Mouse (Mus musculus) embryo, embryonic 11 days (tissue): ENCODE measurements at regions not wholly inside any gene's neighbourhood (a gene's known extent, or its start where the extent isn't known, plus 50 kb on each side); places are given as distances from the start of the nearest gene placed in this dataset.

Experiments
- DNase-seq: peaks from one replicate; pipeline ENCODE4 v3.0.0-alpha.2; 2015

- no peak for DNase-seq
Observed at GRCm38 (mm10) chr3:53393945-53394344, 69.2 kb downstream of the Nhlrc3 start.

DNA sequence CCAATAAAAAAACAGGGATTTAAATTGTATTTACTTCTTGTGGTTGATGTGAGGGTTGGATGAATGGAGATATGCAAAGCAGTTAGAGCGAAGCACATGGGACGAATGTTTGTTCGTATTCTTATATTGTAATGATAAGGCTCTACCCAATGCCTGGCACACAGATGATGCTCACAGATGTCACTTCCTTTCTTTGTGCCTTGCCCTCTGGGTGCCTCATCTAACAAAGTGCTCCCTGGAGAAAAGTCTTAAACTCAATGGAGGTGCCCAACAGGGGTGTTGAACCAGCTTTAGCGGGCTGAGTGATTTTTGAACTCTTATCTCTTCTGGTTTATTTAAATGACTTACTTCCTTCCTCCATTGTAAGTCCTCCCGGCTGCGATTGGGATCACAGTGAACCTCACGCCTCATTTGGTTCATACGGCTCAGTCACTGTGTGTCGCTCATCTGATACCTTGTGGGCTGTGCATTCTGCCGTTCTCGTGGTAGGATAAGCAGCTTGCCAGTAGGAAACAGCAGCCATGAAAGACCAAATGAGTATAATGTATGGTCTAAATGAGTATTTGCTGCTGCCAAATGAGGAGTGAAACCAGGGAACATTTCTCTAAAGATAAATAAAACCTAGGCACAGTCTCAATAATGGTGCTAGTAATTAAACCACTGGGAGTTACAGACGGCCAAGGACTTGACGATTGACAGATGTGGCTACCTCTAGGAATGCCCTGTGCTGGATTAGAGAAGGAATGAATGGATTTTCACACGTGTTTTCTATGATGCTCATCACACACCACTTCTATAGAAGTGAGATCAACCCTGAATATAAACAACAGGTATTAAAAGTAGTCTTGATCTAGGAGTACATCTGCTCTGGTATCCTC, 81.2 kb downstream of the Nhlrc3 start:
- no peak for DNase-seq

- DNase-seq: no peak
Observed at GRCm38 (mm10) chr3:53379519-53380181, 83.5 kb downstream of the Nhlrc3 start.

DNA sequence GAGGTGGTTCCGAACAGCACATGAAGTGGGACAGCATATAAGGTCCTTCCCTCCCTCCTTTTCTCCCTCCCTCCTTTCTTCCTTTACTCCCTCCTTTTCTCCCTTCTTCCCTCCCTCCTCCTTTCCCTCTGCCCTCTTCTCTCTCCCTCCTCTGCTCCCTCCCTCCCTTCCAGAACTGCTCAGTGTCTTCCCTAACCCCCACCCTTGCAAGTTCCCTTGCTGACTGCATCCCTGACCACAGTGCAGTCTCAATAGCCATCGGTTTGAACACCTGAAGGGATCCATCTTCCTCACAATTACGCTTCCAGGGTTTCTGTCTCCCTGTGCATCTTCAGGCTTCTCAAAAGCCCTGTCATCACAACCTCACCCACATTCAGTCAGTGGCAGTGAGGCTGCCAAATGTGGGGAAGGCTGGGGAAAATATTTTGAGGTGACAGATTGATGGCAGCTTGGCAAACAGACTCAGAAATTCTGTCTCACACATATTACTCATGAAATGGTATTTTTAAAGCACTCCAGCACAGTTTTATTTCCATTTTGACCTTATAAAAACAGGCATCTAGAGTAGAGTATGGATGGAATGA, 86.2 kb downstream of the Nhlrc3 start:
- DNase-seq: no peak

DNA sequence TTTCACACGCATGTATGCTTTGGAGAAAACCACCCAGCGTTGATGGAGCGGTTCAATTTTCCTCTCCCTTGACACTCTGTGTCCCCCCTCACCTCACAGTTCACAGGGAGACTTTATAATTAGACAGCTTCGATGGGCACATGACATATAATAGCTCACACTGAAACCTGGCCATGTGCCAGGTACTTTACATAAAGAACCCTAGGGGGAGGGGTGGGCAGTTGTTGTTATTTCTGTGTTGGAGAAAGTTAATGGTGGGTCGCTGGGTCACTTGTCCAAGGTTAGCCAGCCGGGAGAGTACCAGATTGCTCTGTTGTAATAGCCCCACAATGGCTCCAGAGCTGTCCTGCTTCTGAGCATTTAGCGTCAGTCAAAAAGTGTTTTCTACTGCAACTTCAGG, 90.2 kb downstream of the Nhlrc3 start:
- peak; percentile 31 for DNase-seq

- DNase-seq: no peak
Observed at GRCm38 (mm10) chr3:53371910-53372309, 91.2 kb downstream of the Nhlrc3 start.

- no peak for DNase-seq
Observed at GRCm38 (mm10) chr3:53361202-53361601, 101.9 kb downstream of the Nhlrc3 start.

DNA sequence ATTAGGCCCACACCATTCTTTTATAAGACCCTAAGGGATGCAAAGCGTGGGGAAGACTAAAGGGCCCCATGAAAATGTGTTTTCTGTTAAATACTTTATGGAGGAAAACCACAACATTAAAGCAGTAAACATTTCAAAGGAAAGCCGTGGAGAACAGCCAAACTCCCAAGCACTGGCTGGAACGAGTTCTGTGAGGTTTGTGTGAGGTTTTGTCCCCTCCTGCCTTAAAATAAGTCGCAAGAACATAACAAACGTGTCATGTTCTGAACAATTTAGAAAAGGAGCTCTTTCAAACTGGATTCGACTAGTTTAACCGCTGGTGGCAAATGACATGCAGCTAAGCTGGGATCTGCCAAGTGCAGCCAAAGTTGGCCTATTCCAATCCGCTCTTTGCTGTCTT, 109.4 kb downstream of the Nhlrc3 start:
- peak; percentile 10 for DNase-seq

- no peak for DNase-seq
Observed at GRCm38 (mm10) chr3:53353282-53353681, 109.8 kb downstream of the Nhlrc3 start.

- DNase-seq: peak; percentile 25
Observed at GRCm38 (mm10) chr3:53343638-53344037, 119.5 kb downstream of the Nhlrc3 start.

- DNase-seq: peak; percentile 54
Observed at GRCm38 (mm10) chr3:53341304-53342206, 121.6 kb downstream of the Nhlrc3 start.

GRCm38 (mm10) chr3:53338571-53338970, 124.6 kb downstream of the Nhlrc3 start:
- DNase-seq: no peak

DNA sequence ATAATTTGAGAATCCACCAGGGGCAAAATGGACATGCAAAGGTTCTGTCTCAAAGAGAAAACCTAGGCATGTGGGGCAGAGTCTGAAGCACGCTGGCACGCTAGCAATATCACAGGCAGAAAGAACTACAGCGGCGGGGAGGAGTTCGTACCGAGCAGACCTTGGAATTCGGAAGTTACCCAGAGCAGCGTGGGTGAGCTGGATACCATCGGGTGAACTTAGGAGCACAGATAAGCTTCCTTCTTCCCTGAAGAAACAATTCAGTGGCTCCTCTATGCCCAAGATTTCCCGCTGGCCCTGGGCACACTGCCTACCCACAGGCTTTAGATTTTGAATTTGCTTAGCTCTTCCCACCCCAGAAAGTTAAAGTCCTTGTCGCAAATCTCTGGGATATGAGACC, 129.1 kb downstream of the Nhlrc3 start:
- peak; percentile 34 for DNase-seq

GRCm38 (mm10) chr3:53329528-53329927, 133.6 kb downstream of the Nhlrc3 start:
- peak; percentile 45 for DNase-seq

- no peak for DNase-seq
Observed at GRCm38 (mm10) chr3:53327424-53327823, 135.7 kb downstream of the Nhlrc3 start.

- no peak for DNase-seq
Observed at GRCm38 (mm10) chr3:53326967-53327366, 136.2 kb downstream of the Nhlrc3 start.

GRCm38 (mm10) chr3:53325080-53325479, 138.1 kb downstream of the Nhlrc3 start:
- no peak for DNase-seq

- DNase-seq: peak; percentile 25
Observed at GRCm38 (mm10) chr3:53324386-53324785, 138.7 kb downstream of the Nhlrc3 start.

- no peak for DNase-seq
Observed at GRCm38 (mm10) chr3:53315449-53315848, 147.7 kb downstream of the Nhlrc3 start.
